Mouse (Mus musculus) bone marrow, adult 2 months (tissue): ENCODE data around the gene Anxa4.

ENCODE experiments used
- CTCF ChIP-seq: fragments of 200-500 bp; IDR thresholded peaks from 2 replicates; pipeline ENCODE4 v1.5.1; 2011; ENCODE audit warnings: low read length, control low read depth; ENCODE audit not compliant: control insufficient read depth, insufficient read depth
- POLR2A ChIP-seq: fragments of 200-500 bp; IDR thresholded peaks from 2 replicates; pipeline ENCODE4 v1.6.1; 2011; ENCODE audit warnings: low read depth, mild to moderate bottlenecking, control low read depth, low read length, borderline replicate concordance; ENCODE audit not compliant: control insufficient read depth

GRCm38 (mm10) chr6:86824401-86824800, 31.0 kb upstream of the Anxa4 start:
- no peak for TF ChIP-seq POLR2A
- no peak for TF ChIP-seq CTCF
